Mouse (Mus musculus): ENCODE data around the gene Lingo1. TPM values are rescaled to one million over a fixed set of nuclear protein-coding genes. Genes with fewer than 3 reads are reported as not detected.

The Lingo1 gene
- total RNA-seq, 4 experiments from 2014 or later = 330 to 366 (median 356) TPM

Other genes with a start within 250 kb of the Lingo1 start
- gene Odf3l1, start 68.2 kb upstream of the Lingo1 start, total RNA-seq (2022) = under 1 TPM in 2 of 4 experiments, not detected in 2; 0.30 to 0.37 TPM
- 10 to 100 TPM; 14.2 to 17.9 (median 15.9) TPM for gene Cspg4, start 68.6 kb upstream of the Lingo1 start, total RNA-seq (2022)
- gene Snx33, start 131.9 kb upstream of the Lingo1 start, total RNA-seq (2022) = 10 to 100 TPM in 1 of 4 experiments, 1 to 10 TPM in 3; 7.9 to 10.5 (median 8.9) TPM
- 10 to 100 TPM; 50.3 to 56.8 (median 51.5) TPM for gene Imp3, start 141.0 kb upstream of the Lingo1 start, total RNA-seq (2022)
- 10 to 100 TPM; 13.5 to 16.5 (median 15.5) TPM for gene Snupn, start 154.4 kb upstream of the Lingo1 start, total RNA-seq (2022)
- 10 to 100 TPM; 24.8 to 30.6 (median 25.6) TPM for gene Ptpn9, start 198.5 kb upstream of the Lingo1 start, total RNA-seq (2022)

All from left cerebral cortex, adult 8-10 months (tissue).